Mouse (Mus musculus) MEL (cell line): ENCODE data around the gene Rnf141. TPM values are rescaled to one million over a fixed set of nuclear protein-coding genes. Genes with fewer than 3 reads are reported as not detected.

ENCODE experiments used
- DNase-seq: peaks from one replicate; pipeline ENCODE4 v3.0.0; 2011; ENCODE audit warnings: low read depth, low spot score
- H3K27ac ChIP-seq: 2 replicates; pipeline ENCODE4 v1.5.1; 2012; ENCODE audit warnings: low read depth, mild to moderate bottlenecking, control low read depth, low read length, moderate library complexity; ENCODE audit not compliant: control insufficient read depth
- H3K27me3 ChIP-seq, 2 experiments: fragments of 150-350 bp in 1 of 2; sonication (generic) in 1 of 2; 2 replicates each; pipeline ENCODE4 v1.6.1; 2012; ENCODE audit warnings: low read length in 2 of 2, mild to moderate bottlenecking in 2 of 2, improper control_type of control experiment in 1 of 2, moderate library complexity in 1 of 2; ENCODE audit not compliant: insufficient read depth in 2 of 2, control insufficient read depth in 1 of 2
- H3K36me3 ChIP-seq, 2 experiments: 2 replicates each; pipeline ENCODE4 v1.6.1; 2012 to 2014; ENCODE audit warnings: low read length in 2 of 2, improper control_type of control experiment in 1 of 2, inconsistent platforms in 1 of 2, mild to moderate bottlenecking in 1 of 2; ENCODE audit not compliant: insufficient read depth in 2 of 2, control insufficient read depth in 1 of 2
- H3K4me1 ChIP-seq, 2 experiments: fragments of 150-350 bp in 1 of 2; sonication (generic) in 1 of 2; 2 replicates each; pipeline ENCODE4 v1.6.1; 2012; ENCODE audit warnings: low read length in 2 of 2, improper control_type of control experiment in 1 of 2, mild to moderate bottlenecking in 1 of 2; ENCODE audit not compliant: insufficient read depth in 2 of 2, control insufficient read depth in 1 of 2
- H3K4me3 ChIP-seq, 2 experiments: fragments of 150-350 bp in 1 of 2; sonication (generic) in 1 of 2; 2 replicates each; pipeline ENCODE4 v1.5.1; 2012; ENCODE audit warnings: low read depth in 2 of 2, low read length in 2 of 2, mild to moderate bottlenecking in 2 of 2, moderate library complexity in 2 of 2, control low read depth in 1 of 2, improper control_type of control experiment in 1 of 2; ENCODE audit not compliant: control insufficient read depth in 1 of 2, insufficient read depth in 1 of 2
- H3K79me2 ChIP-seq: 2 replicates; pipeline ENCODE4 v1.6.1; 2012; ENCODE audit warnings: mild to moderate bottlenecking, low read length, moderate library complexity; ENCODE audit not compliant: control insufficient read depth, poor library complexity, insufficient read depth
- H3K9ac ChIP-seq: 2 replicates; pipeline ENCODE4 v1.6.1; 2012; ENCODE audit warnings: low read depth, mild to moderate bottlenecking, control low read depth, low read length, moderate library complexity; ENCODE audit not compliant: control insufficient read depth, poor library complexity, severe bottlenecking
- H3K9me3 ChIP-seq: fragments of 150-350 bp; sonication (generic); replicated peaks from 2 replicates; pipeline ENCODE4 v1.6.1; 2012; ENCODE audit warnings: mild to moderate bottlenecking, low read length, improper control_type of control experiment, moderate library complexity; ENCODE audit not compliant: insufficient read depth
- BHLHE40 ChIP-seq: IDR thresholded peaks from 2 replicates; pipeline ENCODE4 v1.6.1; 2012; ENCODE audit warnings: low read depth, mild to moderate bottlenecking, inconsistent platforms, low read length, improper control_type of control experiment, borderline replicate concordance
- CHD2 ChIP-seq: IDR thresholded peaks from 2 replicates; pipeline ENCODE4 v1.6.1; 2011; ENCODE audit warnings: low read length, improper control_type of control experiment
- CTCF ChIP-seq, 3 experiments: IDR thresholded peaks in 2 of 3; conservative IDR thresholded peaks in 1 of 3; 2 replicates each; pipeline ENCODE4 v1.5.1; 2011 to 2012; ENCODE audit warnings: low read length in 3 of 3, low read depth in 2 of 3, mild to moderate bottlenecking in 2 of 3, improper control_type of control experiment in 1 of 3, inconsistent platforms in 1 of 3, mixed read lengths in 1 of 3, moderate library complexity in 1 of 3; ENCODE audit not compliant: control insufficient read depth in 1 of 3, insufficient read depth in 1 of 3, poor library complexity in 1 of 3, severe bottlenecking in 1 of 3
- E2F4 ChIP-seq: IDR thresholded peaks from 2 replicates; pipeline ENCODE4 v1.6.1; 2011; ENCODE audit warnings: low read depth, low read length, improper control_type of control experiment, borderline replicate concordance
- ELF1 ChIP-seq: IDR thresholded peaks from 2 replicates; pipeline ENCODE4 v1.6.1; 2014; ENCODE audit warnings: low read depth, mild to moderate bottlenecking, inconsistent platforms, low read length, improper control_type of control experiment, moderate library complexity
- ETS1 ChIP-seq: IDR thresholded peaks from 2 replicates; pipeline ENCODE4 v1.6.1; 2012; ENCODE audit warnings: low read depth, mild to moderate bottlenecking, inconsistent platforms, low read length, improper control_type of control experiment, moderate library complexity
- GABPA ChIP-seq: IDR thresholded peaks from 2 replicates; pipeline ENCODE4 v1.6.1; 2012; ENCODE audit warnings: low read depth, mild to moderate bottlenecking, inconsistent platforms, low read length, improper control_type of control experiment, moderate library complexity
- JUND ChIP-seq: IDR thresholded peaks from 2 replicates; pipeline ENCODE4 v1.6.1; 2011; ENCODE audit warnings: low read depth, mild to moderate bottlenecking, improper control_type of control experiment, low read length
- MAFK ChIP-seq: IDR thresholded peaks from 2 replicates; pipeline ENCODE4 v1.6.1; 2011; ENCODE audit warnings: low read depth, mild to moderate bottlenecking, low read length, improper control_type of control experiment, borderline replicate concordance
- MAZ ChIP-seq: IDR thresholded peaks from 2 replicates; pipeline ENCODE4 v1.6.1; 2012; ENCODE audit warnings: low read depth, mild to moderate bottlenecking, inconsistent platforms, low read length, improper control_type of control experiment
- MEF2A ChIP-seq: IDR thresholded peaks from 2 replicates; pipeline ENCODE4 v1.6.1; 2014; ENCODE audit warnings: low read depth, mild to moderate bottlenecking, inconsistent platforms, low read length, improper control_type of control experiment; ENCODE audit not compliant: poor library complexity, insufficient replicate concordance, severe bottlenecking; ENCODE audit errors: extremely low read depth
- MXI1 ChIP-seq: IDR thresholded peaks from 2 replicates; pipeline ENCODE4 v1.6.1; 2011; ENCODE audit warnings: mild to moderate bottlenecking, low read depth, low read length, improper control_type of control experiment
- MYB ChIP-seq: IDR thresholded peaks from 2 replicates; pipeline ENCODE4 v1.6.1; 2011; ENCODE audit warnings: mild to moderate bottlenecking, low read depth, low read length, improper control_type of control experiment
- MYC ChIP-seq: IDR thresholded peaks from 2 replicates; pipeline ENCODE4 v1.6.1; 2011; ENCODE audit warnings: low read depth, mild to moderate bottlenecking, low read length, improper control_type of control experiment, moderate library complexity
- NELFE ChIP-seq: IDR thresholded peaks from 2 replicates; pipeline ENCODE4 v1.6.1; 2011; ENCODE audit warnings: low read depth, low read length, improper control_type of control experiment
- NRF1 ChIP-seq: IDR thresholded peaks from 2 replicates; pipeline ENCODE4 v1.6.1; 2014; ENCODE audit warnings: low read depth, mild to moderate bottlenecking, inconsistent platforms, low read length, improper control_type of control experiment, moderate library complexity; ENCODE audit not compliant: poor library complexity, insufficient read depth, severe bottlenecking
- POLR2A ChIP-seq, 2 experiments: IDR thresholded peaks; 2 replicates each; pipeline ENCODE4 v1.6.1; 2011 to 2012; ENCODE audit warnings: low read length in 2 of 2, mild to moderate bottlenecking in 2 of 2, control low read depth in 1 of 2, improper control_type of control experiment in 1 of 2, low read depth in 1 of 2, moderate library complexity in 1 of 2; ENCODE audit not compliant: control insufficient read depth in 1 of 2, insufficient read depth in 1 of 2, poor library complexity in 1 of 2
- POLR2AphosphoS2 ChIP-seq: IDR thresholded peaks from 2 replicates; pipeline ENCODE4 v1.6.1; 2011; ENCODE audit warnings: low read length, improper control_type of control experiment
- POLR2AphosphoS5 ChIP-seq: IDR thresholded peaks from 2 replicates; pipeline ENCODE4 v1.6.1; 2012; ENCODE audit warnings: low read depth, borderline replicate concordance, mild to moderate bottlenecking, inconsistent platforms, low read length, moderate library complexity, mixed read lengths
- RAD21 ChIP-seq: IDR thresholded peaks from 2 replicates; pipeline ENCODE4 v1.6.1; 2011; ENCODE audit warnings: mild to moderate bottlenecking, low read depth, low read length, improper control_type of control experiment
- SIN3A ChIP-seq: IDR thresholded peaks from 2 replicates; pipeline ENCODE4 v1.6.1; 2012; ENCODE audit warnings: low read length, improper control_type of control experiment, inconsistent platforms
- SMC3 ChIP-seq: IDR thresholded peaks from 2 replicates; pipeline ENCODE4 v1.6.1; 2011; ENCODE audit warnings: low read depth, low read length, improper control_type of control experiment
- TAL1 ChIP-seq: IDR thresholded peaks from 2 replicates; pipeline ENCODE4 v1.6.1; 2012; ENCODE audit warnings: mild to moderate bottlenecking, inconsistent platforms, low read length, moderate library complexity, mixed read lengths
- TBP ChIP-seq: IDR thresholded peaks from 2 replicates; pipeline ENCODE4 v1.8.0; 2011; ENCODE audit warnings: low read depth, low read length, improper control_type of control experiment
- TCF12 ChIP-seq: IDR thresholded peaks from 2 replicates; pipeline ENCODE4 v1.6.1; 2014; ENCODE audit warnings: low read depth, mild to moderate bottlenecking, inconsistent platforms, low read length, improper control_type of control experiment, moderate library complexity
- USF1 ChIP-seq: IDR thresholded peaks from 2 replicates; pipeline ENCODE4 v1.6.1; 2014; ENCODE audit warnings: low read depth, mild to moderate bottlenecking, inconsistent platforms, low read length, improper control_type of control experiment, moderate library complexity
- USF2 ChIP-seq, 2 experiments: IDR thresholded peaks; 2 replicates each; pipeline ENCODE4 v1.6.1; 2011 to 2012; ENCODE audit warnings: improper control_type of control experiment in 2 of 2, low read length in 2 of 2, borderline replicate concordance in 1 of 2, inconsistent platforms in 1 of 2, low read depth in 1 of 2, mild to moderate bottlenecking in 1 of 2; ENCODE audit not compliant: insufficient read depth in 1 of 2
- ZC3H11A ChIP-seq: IDR thresholded peaks from 2 replicates; pipeline ENCODE4 v1.6.1; 2012; ENCODE audit warnings: low read depth, mild to moderate bottlenecking, inconsistent platforms, low read length, improper control_type of control experiment
- ZMIZ1 ChIP-seq: IDR thresholded peaks from 2 replicates; pipeline ENCODE4 v1.6.1; 2012; ENCODE audit warnings: low read depth, mild to moderate bottlenecking, inconsistent platforms, low read length, improper control_type of control experiment, moderate library complexity
- ZNF384 ChIP-seq: IDR thresholded peaks from 2 replicates; pipeline ENCODE4 v1.6.1; 2012; ENCODE audit warnings: low read depth, mild to moderate bottlenecking, inconsistent platforms, low read length, improper control_type of control experiment
- polyA plus RNA-seq, 2 experiments: library from polyadenylated mRNA; stranded (reverse) in 1 of 2; unstranded in 1 of 2; fragments of >175 nt in 1 of 2; fragments of >200 nt in 1 of 2; gene quantifications; 2 replicates each; pipeline versions ENCODE4 v1.2.1 to v1.2.4; 2012; ENCODE audit warnings: low replicate concordance in 2 of 2, low read depth in 1 of 2; ENCODE audit not compliant: insufficient read length in 2 of 2, insufficient read depth in 1 of 2, missing spikeins in 1 of 2
- total RNA-seq: library from RNA; depleted of rRNA; stranded (reverse); fragments of 300-350 nt; gene quantifications from 2 replicates; pipeline ENCODE4 v1.2.3, GENCODE M21; 2012

Gene Rnf141
- total and polyA plus RNA-seq, 3 experiments: 18.8 to 19.7 TPM; not detected in 1

- no peak for TF ChIP-seq ZC3H11A
- no peak for TF ChIP-seq POLR2AphosphoS2
- TF ChIP-seq CTCF (IDR thresholded peaks at IDR 0.05 in 2 of 3, conservative IDR thresholded peaks at IDR 0.05 in 1 of 3; ENCODE audit: control insufficient read depth in 1 of 3, insufficient read depth in 1 of 3, low read depth in 2 of 3, low read length in 3 of 3, poor library complexity in 1 of 3, severe bottlenecking in 1 of 3): no peak
- TF ChIP-seq RAD21: no peak
- TF ChIP-seq TCF12: no peak
- no peak for TF ChIP-seq POLR2A (IDR thresholded peaks at IDR 0.05; ENCODE audit: control insufficient read depth in 1 of 2, insufficient read depth in 1 of 2, low read depth in 1 of 2, low read length in 2 of 2, poor library complexity in 1 of 2)
- TF ChIP-seq SIN3A: no peak
- TF ChIP-seq USF2 (IDR thresholded peaks at IDR 0.05; ENCODE audit: borderline replicate concordance in 1 of 2, insufficient read depth in 1 of 2, low read depth in 1 of 2, low read length in 2 of 2): no peak
- TF ChIP-seq USF1: no peak
- TF ChIP-seq MAZ: no peak
- no peak for TF ChIP-seq E2F4
- TF ChIP-seq NELFE: no peak
- no peak for TF ChIP-seq MXI1
- no peak for TF ChIP-seq MAFK
- TF ChIP-seq SMC3: no peak
- no peak for TF ChIP-seq MEF2A
- TF ChIP-seq POLR2AphosphoS5: no peak
- TF ChIP-seq TAL1: no peak
- peaks cover 8 to 21% of the 10 kb centered on the region in 2 experiments; a peak in 3 of 4 replicates for H3K36me3 ChIP-seq
- no peaks in the 10 kb centered on the region for H3K79me2 ChIP-seq
- H3K27me3 ChIP-seq: no peaks in the 10 kb centered on the region
- H3K9ac ChIP-seq: no peak overlapping the region
- DNase-seq: no peak
- no peak overlapping the region for H3K4me3 ChIP-seq
- peaks cover 18 to 21% of the 10 kb centered on the region in 2 experiments for H3K4me1 ChIP-seq
- no peaks in the 10 kb centered on the region for H3K9me3 ChIP-seq
- H3K27ac ChIP-seq: no peak overlapping the region
Observed at GRCm38 (mm10) chr7:110818206-110818605, 26.1 kb downstream of the Rnf141 start.

- DNase-seq: peak; percentile 85
- Histone ChIP-seq H3K9me3 (no peaks in the 10 kb centered on the region), H3K36me3 (peaks cover 3 to 11% of the 10 kb centered on the region in 2 experiments)
- TF ChIP-seq POLR2AphosphoS2 (no peak), SMC3 (peak; percentile 99), USF1 (no peak), RAD21 (peak; percentile 93), JUND (0 out of 2 replicates have a peak, but pooled peaks have one; percentile 36), MYC (0 out of 2 replicates have a peak, but pooled peaks have one; percentile 20), CHD2 (no peak), MAZ (no peak), MXI1 (no peak), GABPA (no peak), ETS1 (0 out of 2 replicates have a peak, but pooled peaks have one; percentile 22), NELFE (no peak), BHLHE40 (0 out of 2 replicates have a peak, but pooled peaks have one; percentile 29), MYB (no peak), ZMIZ1 (no peak), ZC3H11A (peak; percentile 97), E2F4 (no peak), NRF1 (no peak), ZNF384 (no peak), TCF12 (no peak), ELF1 (peak; percentile 42; the same call in 1 of the 2 replicates), TBP (0 out of 2 replicates have a peak, but pooled peaks have one; percentile 22)
Observed at GRCm38 (mm10) chr7:110816037-110816436, 28.2 kb downstream of the Rnf141 start.

More at GRCm38 (mm10) chr7:110816037-110816436, 28.2 kb downstream of the Rnf141 start:
- H3K4me1 ChIP-seq: peaks cover 8 to 13% of the 10 kb centered on the region in 2 experiments
- H3K27me3 ChIP-seq: no peaks in the 10 kb centered on the region
- H3K27ac ChIP-seq: no peak overlapping the region
- no peak overlapping the region for H3K4me3 ChIP-seq
- H3K9ac ChIP-seq: no peak overlapping the region
- no peaks in the 10 kb centered on the region for H3K79me2 ChIP-seq
